Mouse (Mus musculus) stomach, embryonic 15.5 days (tissue): Measurements from ENCODE around the gene Ccdc63. TPM values are rescaled to one million over a fixed set of nuclear protein-coding genes. Genes with fewer than 3 reads are reported as not detected.

Experiments
- ATAC-seq: fragments of 200-750 bp; cut with Nextera tagmentation; 2 replicates; pipeline ENCODE4 v1.8.0; 2017; ENCODE audit warnings: low read depth, moderate number of reproducible peaks, moderate TSS enrichment; ENCODE audit not compliant: insufficient read depth, low FRiP score
- H3K27ac ChIP-seq: fragments of 300-500 bp; sonication (generic); 2 replicates; pipeline ENCODE4 v1.5.1; 2015; ENCODE audit warnings: mild to moderate bottlenecking, inconsistent platforms
- H3K27me3 ChIP-seq: fragments of 300-500 bp; sonication (generic); replicated peaks from 2 replicates; pipeline ENCODE4 v1.6.1; 2015; ENCODE audit warnings: inconsistent platforms
- H3K36me3 ChIP-seq: fragments of 300-500 bp; sonication (generic); 2 replicates; pipeline ENCODE4 v1.6.1; 2015; ENCODE audit warnings: inconsistent platforms
- H3K4me1 ChIP-seq: fragments of 300-500 bp; sonication (generic); 2 replicates; pipeline ENCODE4 v1.6.1; 2015; ENCODE audit warnings: inconsistent platforms
- H3K4me2 ChIP-seq: fragments of 300-500 bp; sonication (generic); 2 replicates; pipeline ENCODE4 v1.6.1; 2015; ENCODE audit warnings: mild to moderate bottlenecking, inconsistent platforms
- H3K4me3 ChIP-seq: fragments of 300-500 bp; sonication (generic); replicated peaks from 2 replicates; pipeline ENCODE4 v1.5.1; 2015; ENCODE audit warnings: inconsistent platforms
- H3K9ac ChIP-seq: fragments of 300-500 bp; sonication (generic); 2 replicates; pipeline ENCODE4 v1.6.1; 2015; ENCODE audit warnings: inconsistent platforms
- H3K9me3 ChIP-seq: fragments of 300-500 bp; sonication (generic); 2 replicates; pipeline ENCODE4 v1.6.1; 2016; ENCODE audit warnings: inconsistent platforms
- WGBS: fragments of 180-500 bp; shearing (Covaris S2); methylation state at CpG from one replicate; pipeline ENCODE4 v1.1.7; 2015; 5-methylcytosine and 5-hydroxymethylcytosine counted together
- polyA plus RNA-seq: library from polyadenylated mRNA; unstranded; fragments of >200 nt; fragmentation: Nextera tagmentation; extraction: Ambion mirVana; gene quantifications from 2 replicates; pipeline ENCODE4 v1.2.1, GENCODE M21; 2015

The Ccdc63 gene
- polyA plus RNA-seq, 1 experiment from 2014 or later = not detected

DNA sequence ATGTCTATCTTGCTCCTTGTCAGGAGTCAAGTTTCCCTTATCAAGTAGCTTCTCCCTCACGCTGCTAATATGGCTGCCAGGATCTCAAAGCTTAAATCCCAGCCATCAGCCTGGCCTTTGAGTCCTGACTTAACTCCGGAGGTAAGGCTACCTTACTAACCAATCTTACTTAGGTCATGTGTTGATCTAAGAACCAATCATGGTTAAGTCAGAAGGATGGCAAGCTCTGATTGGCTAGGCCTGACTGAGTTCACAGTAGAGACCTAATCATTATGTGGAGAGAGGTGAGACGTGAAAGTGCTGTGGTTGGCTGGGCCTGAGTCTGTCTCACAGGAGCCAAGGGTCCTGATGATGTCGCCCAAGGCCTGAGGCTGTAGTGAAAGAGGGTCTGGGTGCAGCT, 68.6 kb downstream of the Ccdc63 start:
- 77% methylated on average over 4 of the region's 4 CpGs for WGBS
- H3K9ac ChIP-seq = no peak overlapping the region
- H3K4me2 ChIP-seq = no peak overlapping the region
- no peak overlapping the region for H3K4me3 ChIP-seq
- no peak for ATAC-seq
- H3K27me3 ChIP-seq = no peaks in the 10 kb centered on the region
- H3K36me3 ChIP-seq = no peaks in the 10 kb centered on the region
- H3K4me1 ChIP-seq = 0 out of 2 replicates have a peak, but pooled peaks cover 5% of the 10 kb centered on the region
- no peak overlapping the region for H3K27ac ChIP-seq
- H3K9me3 ChIP-seq = no peaks in the 10 kb centered on the region

DNA sequence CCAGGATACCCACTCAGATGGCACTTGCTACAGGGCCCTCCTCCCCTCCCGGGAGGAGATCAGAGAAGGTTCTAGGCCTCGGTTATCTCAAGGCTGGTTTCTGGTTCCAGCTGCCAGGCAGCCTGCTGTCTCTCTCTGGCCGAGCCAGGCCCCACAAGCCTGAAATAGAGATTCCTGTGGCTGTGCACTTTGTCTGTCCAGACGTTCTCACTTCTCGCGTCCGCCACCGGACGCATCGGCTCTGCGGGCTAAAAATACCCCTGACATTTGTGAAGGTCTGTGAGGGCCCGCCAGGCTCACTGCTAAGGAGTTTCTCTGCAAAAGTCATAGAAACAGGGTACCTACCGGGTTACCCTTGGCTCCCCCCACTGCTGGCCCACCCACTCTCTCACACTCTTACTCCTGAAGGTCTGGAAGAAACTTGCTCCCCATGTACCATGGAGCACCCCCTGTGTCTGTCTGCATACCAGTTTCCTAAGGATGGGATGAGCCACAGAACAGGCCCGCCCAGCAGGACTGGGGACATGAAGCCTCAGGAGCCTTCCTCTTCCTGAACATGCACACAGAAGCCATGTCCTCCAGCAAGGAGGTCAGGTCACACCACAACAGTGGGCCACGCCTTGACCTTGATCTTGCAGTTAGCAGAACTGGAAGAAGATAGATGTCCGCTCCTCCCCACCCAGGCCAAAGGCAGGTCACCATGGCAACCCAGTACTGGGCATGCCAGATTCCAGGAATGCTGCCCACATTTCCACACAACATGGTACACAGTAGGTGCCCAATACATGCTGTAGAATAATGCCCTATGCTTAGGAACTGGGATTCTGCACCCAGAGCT, 69.4 kb downstream of the Ccdc63 start:
- no peak overlapping the region for H3K27ac ChIP-seq
- H3K36me3 ChIP-seq = no peaks in the 10 kb centered on the region
- no peak overlapping the region for H3K4me2 ChIP-seq
- H3K4me3 ChIP-seq = no peak overlapping the region
- 0 out of 2 replicates have a peak, but pooled peaks cover 5% of the 10 kb centered on the region for H3K4me1 ChIP-seq
- ATAC-seq = no peak
- H3K9me3 ChIP-seq = no peaks in the 10 kb centered on the region
- no peaks in the 10 kb centered on the region for H3K27me3 ChIP-seq
- H3K9ac ChIP-seq = no peak overlapping the region
- WGBS = 67% methylated on average over 16 of the region's 16 CpGs

DNA sequence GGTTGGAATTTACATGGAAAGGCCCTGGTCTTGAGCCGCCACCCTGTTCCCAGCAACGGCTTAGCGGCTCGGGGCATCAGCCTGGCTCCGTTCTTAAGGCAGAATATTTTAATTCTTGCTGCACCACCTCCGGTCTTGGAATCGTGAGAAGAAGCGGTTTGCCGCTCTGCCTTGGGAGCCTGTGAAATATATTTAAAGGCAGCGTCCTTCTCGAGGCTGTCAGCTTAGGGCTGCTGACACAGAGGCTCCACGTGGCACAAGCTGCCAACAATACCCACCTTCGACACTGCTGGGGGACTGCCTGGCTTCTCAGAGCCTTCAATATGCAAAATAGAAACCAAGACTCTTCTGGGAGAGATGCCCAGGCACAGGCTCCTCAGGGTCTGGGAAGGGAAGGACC, 72.1 kb downstream of the Ccdc63 start:
- Histone ChIP-seq H3K9me3 (no peaks in the 10 kb centered on the region), H3K4me2 (no peak overlapping the region), H3K36me3 (no peaks in the 10 kb centered on the region), H3K27ac (no peak overlapping the region), H3K9ac (no peak overlapping the region), H3K27me3 (no peaks in the 10 kb centered on the region), H3K4me1 (0 out of 2 replicates have a peak, but pooled peaks cover 5% of the 10 kb centered on the region), H3K4me3 (no peak overlapping the region)
- WGBS = 68% methylated on average over 13 of the region's 13 CpGs
- no peak for ATAC-seq

DNA sequence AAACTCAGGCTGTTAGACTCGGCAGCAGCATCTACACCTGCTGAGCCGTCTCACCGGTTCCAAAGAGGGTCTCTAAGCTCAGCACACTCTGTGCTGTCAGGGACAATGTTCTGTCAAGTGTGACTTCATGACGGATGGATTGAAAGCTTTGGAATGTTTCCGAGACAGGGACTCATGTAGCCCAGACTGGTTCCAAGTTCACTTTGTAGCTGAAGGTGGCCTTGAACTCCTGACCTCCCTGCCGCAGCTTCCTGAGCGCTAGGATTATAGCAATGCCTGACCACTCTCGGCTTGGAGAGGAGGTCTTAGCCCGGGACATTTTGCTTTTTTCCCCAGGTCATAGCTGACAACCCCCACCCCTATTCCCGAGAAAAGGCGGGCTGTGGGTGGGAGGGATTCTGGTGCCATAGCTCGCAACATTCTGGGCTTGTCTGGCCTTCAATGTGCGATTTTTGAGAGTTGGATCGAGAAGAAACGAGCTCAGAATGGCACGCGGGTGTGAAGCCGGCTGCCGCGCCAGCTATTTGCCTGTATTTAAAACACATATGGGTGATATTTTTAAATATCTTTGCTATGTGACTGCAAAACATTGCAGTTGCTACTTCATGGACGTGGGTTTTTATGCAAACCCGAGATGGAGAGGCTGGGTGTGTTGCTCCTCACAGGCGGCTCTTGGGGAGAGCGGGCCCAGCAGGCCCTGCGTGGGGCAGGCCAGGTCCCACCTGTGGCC, 77.3 kb downstream of the Ccdc63 start:
- Histone ChIP-seq H3K4me3 (no peak overlapping the region), H3K9ac (no peak overlapping the region), H3K9me3 (no peaks in the 10 kb centered on the region), H3K27ac (no peak overlapping the region), H3K36me3 (no peaks in the 10 kb centered on the region), H3K4me2 (no peak overlapping the region), H3K4me1 (peaks cover 3% of the 10 kb centered on the region; the same call in 1 of the 2 replicates), H3K27me3 (no peaks in the 10 kb centered on the region)
- ATAC-seq = no peak
- 68% methylated on average over 25 of the region's 25 CpGs for WGBS

DNA sequence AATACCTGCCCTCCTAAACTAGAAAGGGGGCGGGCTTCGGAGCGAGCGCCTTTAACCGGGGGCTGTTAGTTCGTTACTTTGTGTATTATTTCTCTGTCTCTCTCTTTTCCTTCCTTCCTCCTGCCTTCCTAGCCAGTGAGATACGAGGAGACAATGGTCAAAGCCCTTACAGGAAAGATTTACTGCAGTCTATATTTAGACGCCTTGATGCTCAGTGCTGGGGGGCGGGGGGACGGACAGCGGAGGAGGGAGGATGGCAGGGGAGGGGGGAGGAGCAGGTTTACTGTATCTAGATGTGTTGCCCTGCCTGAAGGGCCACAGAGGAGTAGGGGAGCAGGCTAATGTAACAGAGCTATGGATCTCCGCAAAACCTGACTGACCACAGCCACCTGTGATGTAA, 78.1 kb downstream of the Ccdc63 start:
- H3K27me3 ChIP-seq = no peaks in the 10 kb centered on the region
- no peak overlapping the region for H3K4me3 ChIP-seq
- no peak overlapping the region for H3K9ac ChIP-seq
- peak; percentile 16; the same call in 1 of the 2 replicates for ATAC-seq
- no peak overlapping the region for H3K27ac ChIP-seq
- H3K9me3 ChIP-seq = no peaks in the 10 kb centered on the region
- H3K4me1 ChIP-seq = peaks cover 3% of the 10 kb centered on the region; the same call in 1 of the 2 replicates
- H3K36me3 ChIP-seq = no peaks in the 10 kb centered on the region
- H3K4me2 ChIP-seq = no peak overlapping the region
- 13% methylated on average over 12 of the region's 12 CpGs for WGBS

DNA sequence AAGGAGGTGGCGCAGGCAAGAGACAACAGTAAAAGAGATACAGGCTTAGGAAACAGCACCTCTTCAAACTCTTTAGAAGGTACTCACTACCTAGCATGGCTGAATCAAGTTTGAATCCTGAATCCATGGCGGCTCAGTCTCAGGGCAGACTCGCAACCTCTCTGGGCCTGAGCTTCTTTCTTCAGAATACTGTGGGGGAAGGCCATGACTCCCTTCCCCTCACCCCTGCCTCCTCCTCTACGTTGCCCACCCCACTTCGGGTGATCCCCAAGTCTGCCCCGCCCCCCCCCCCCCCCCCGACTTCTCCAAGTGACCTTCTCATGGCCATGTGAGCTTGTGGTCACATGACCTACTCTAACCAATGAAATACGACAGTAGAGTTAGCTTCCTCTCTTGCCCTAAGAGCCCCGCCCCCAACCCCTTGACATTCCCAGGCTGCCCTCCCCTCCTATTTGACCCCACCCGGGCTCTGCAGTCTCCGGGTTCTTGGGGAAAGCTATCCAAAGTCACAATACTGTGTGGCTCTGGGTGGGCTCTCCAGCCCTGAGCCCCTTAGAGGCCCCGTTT, 79.8 kb downstream of the Ccdc63 start:
- 34% methylated on average over 11 of the region's 12 CpGs for WGBS
- H3K4me2 ChIP-seq = 0 out of 2 replicates have a peak overlapping the region, but pooled peaks have one; percentile 9
- peaks cover 3% of the 10 kb centered on the region; the same call in 1 of the 2 replicates for H3K4me1 ChIP-seq
- no peak overlapping the region for H3K4me3 ChIP-seq
- H3K27me3 ChIP-seq = no peaks in the 10 kb centered on the region
- H3K36me3 ChIP-seq = no peaks in the 10 kb centered on the region
- ATAC-seq = no peak
- H3K27ac ChIP-seq = no peak overlapping the region
- no peak overlapping the region for H3K9ac ChIP-seq
- H3K9me3 ChIP-seq = no peaks in the 10 kb centered on the region

DNA sequence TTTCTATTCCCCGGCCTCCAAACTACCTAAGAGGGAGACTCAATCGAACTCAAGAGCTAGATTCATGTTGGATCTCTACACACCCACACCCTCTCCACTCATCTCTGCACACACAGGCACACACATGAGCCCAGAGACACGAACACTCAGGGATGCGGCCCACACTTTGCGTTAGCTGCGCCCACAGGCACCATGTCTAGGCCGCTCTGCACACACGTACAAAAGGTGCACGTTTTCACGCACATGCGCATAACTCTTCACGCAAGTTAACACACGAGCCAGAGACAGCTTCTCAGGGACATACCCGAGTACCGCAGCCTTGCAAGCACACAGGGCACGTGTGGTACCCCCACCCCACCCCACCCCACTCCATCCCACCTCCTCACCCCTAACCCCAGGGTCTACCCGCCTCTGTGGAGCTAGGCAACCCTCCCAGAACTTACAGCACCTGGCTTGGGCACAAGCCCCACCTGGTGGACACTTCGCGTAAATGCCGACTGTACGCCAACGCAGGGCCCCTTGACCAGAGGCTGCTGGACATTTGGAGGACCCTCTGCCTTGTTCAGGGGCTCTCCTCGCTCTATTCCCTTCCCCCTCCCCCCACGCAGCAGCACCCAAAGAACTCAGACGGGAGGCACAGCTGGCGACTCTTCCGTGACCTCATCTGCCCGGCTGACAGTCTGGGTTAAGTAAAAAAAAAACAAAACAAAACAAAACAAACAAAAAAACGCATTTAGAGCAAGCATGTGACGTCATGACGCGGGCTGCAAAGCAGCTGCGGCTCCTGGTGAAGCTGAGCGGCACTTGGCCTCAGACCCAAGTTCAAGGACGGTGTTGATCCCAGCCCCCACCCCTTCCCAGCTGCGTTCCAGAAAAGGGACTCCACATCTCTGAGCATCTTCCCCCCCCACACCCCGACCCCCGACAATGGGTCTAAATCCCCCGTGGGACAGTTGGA, 81.3 kb downstream of the Ccdc63 start:
- H3K27me3 ChIP-seq = no peaks in the 10 kb centered on the region
- peak overlapping the region; percentile 55 for H3K4me2 ChIP-seq
- H3K36me3 ChIP-seq = no peaks in the 10 kb centered on the region
- no peak for ATAC-seq
- WGBS = 25% methylated on average over 39 of the region's 39 CpGs
- H3K9ac ChIP-seq = no peak overlapping the region
- H3K9me3 ChIP-seq = no peaks in the 10 kb centered on the region
- H3K4me3 ChIP-seq = peak overlapping the region; percentile 27
- no peak overlapping the region for H3K27ac ChIP-seq
- peaks cover 3% of the 10 kb centered on the region; the same call in 1 of the 2 replicates for H3K4me1 ChIP-seq

Other genes with a start within 250 kb of the Ccdc63 start
- gene Cux2, start 90.7 kb downstream of the Ccdc63 start, polyA plus RNA-seq = 5.8 and 6.2 TPM in 2 replicates
- gene Myl2, start 39.9 kb downstream of the Ccdc63 start, polyA plus RNA-seq = 4.6 and 12.9 TPM in 2 replicates
- gene Ppp1cc, start 17.5 kb upstream of the Ccdc63 start, polyA plus RNA-seq = 224 and 229 TPM in 2 replicates
- 6.1 and 6.2 TPM in 2 replicates for gene Hvcn1, start 66.0 kb upstream of the Ccdc63 start, polyA plus RNA-seq
- 4.8 and 5.0 TPM in 2 replicates for gene Tctn1, start 123.6 kb upstream of the Ccdc63 start, polyA plus RNA-seq
- 10.5 and 10.6 TPM in 2 replicates for gene Pptc7, start 143.5 kb upstream of the Ccdc63 start, polyA plus RNA-seq
- gene Rad9b, start 213.4 kb upstream of the Ccdc63 start, polyA plus RNA-seq = 11.4 and 13.8 TPM in 2 replicates
- 218 and 229 TPM in 2 replicates for gene Vps29, start 213.5 kb upstream of the Ccdc63 start, polyA plus RNA-seq
- gene Gpn3, start 231.1 kb upstream of the Ccdc63 start, polyA plus RNA-seq = 63.2 and 69.5 TPM in 2 replicates
- 54.7 and 59.1 TPM in 2 replicates for gene Fam216a, start 231.5 kb upstream of the Ccdc63 start, polyA plus RNA-seq